Mouse (Mus musculus): Measurements from ENCODE around the gene Gm5089.

- TF ChIP-seq CTCF (IDR thresholded peaks at IDR 0.05; ENCODE audit: low read depth) (no peak), EP300 (IDR thresholded peaks at IDR 0.05; ENCODE audit: low read depth) (no peak)
Measured at GRCm38 (mm10) chr14:122489041-122489440, 38.1 kb upstream of the Gm5089 start.

Measured in heart, postnatal 0 days (tissue).